Mouse (Mus musculus): ENCODE results near the gene Rex1bd.

GRCm38 (mm10) chr8:70504291-70504716, 2.2 kb downstream of the Rex1bd start:
- TF ChIP-seq CTCF (IDR thresholded peaks at IDR 0.05; ENCODE audit: extremely low read depth, insufficient read depth, low read length) = no peak
- TF ChIP-seq POLR2A (IDR thresholded peaks at IDR 0.05; ENCODE audit: extremely low read depth, insufficient read depth, low read length) = no peak
